Comparison of ENCODE assay signal across 27 mouse cellular contexts in genomic region chr13:56526871-56527270, GRCm38 (mm10). TPM values are rescaled to one million over a fixed set of nuclear protein-coding genes. Genes with fewer than 3 reads are reported as not detected.
DNase-seq lines count a peak whose midpoint lies in the region.
"Had no signal": no experiment of that assay in that cellular context is flagged by ENCODE, and none has a peak within 500 bp of the region (broad histone marks: within the 10 kb centered on the region; RNA-seq: fewer than 3 reads in every experiment).

No protein-coding gene starts in this region.

- 80% methylated on average over 12 of the region's 12 CpGs for WGBS in heart, embryonic 10.5 days

- H3K4me1 ChIP-seq in heart, embryonic 10.5 days = peaks cover 10% of the 10 kb centered on the region

- H3K4me3 ChIP-seq in heart, embryonic 10.5 days = no peak overlapping the region

- H3K36me3 ChIP-seq in heart, embryonic 10.5 days = no peaks in the 10 kb centered on the region
- H3K36me3 ChIP-seq: G1E had no signal

- intact Hi-C loops in heart, postnatal 36 days (cut with DNase I) = no loop called here

- no peaks in the 10 kb centered on the region for H3K27me3 ChIP-seq in heart, embryonic 10.5 days (ENCODE audit: insufficient read depth, poor library complexity, severe bottlenecking)
- H3K27me3 ChIP-seq: Patski had no signal

- no peak overlapping the region for H3K27ac ChIP-seq in heart, embryonic 10.5 days

- no peaks in the 10 kb centered on the region for H3K9me3 ChIP-seq in heart, embryonic 10.5 days

- DNase-seq in heart, adult 11 months = peak; percentile 52
- no peak for DNase-seq in heart, adult 9 months (ENCODE audit: low spot score in 2 of 2)
- peak; percentile 66 for DNase-seq in heart, embryonic 10.5 days (ENCODE audit: low spot score)
- no peak for DNase-seq in heart, postnatal 36 days
- DNase-seq in testis, postnatal 10 days (ENCODE audit: low spot score) = peak; percentile 2
- no peak for DNase-seq in testis, postnatal 14 days (ENCODE audit: low spot score)
- DNase-seq: adrenal gland, adult 2 months; adrenal gland, adult 8-10 months; adrenal gland, postnatal 10 days; adrenal gland, postnatal 14 days; adrenal gland, postnatal 25 days; adrenal gland, postnatal 36 days; B cell, adult 2 months; cerebellum, adult 11 months; cerebellum, adult 11-12 months; cerebellum, adult 18-20 months had no signal

RNA-seq across cellular contexts. Expression of gene Fbxl21, which starts 4.6 kb away (rescaled TPM):
- 1.1 TPM in 2 replicates for polyA plus RNA-seq in heart, embryonic 10.5 days (2016; fragmentation: Nextera tagmentation; extraction: Ambion mirVana)
- total RNA-seq in heart, postnatal 36 days (2021) = under 1 TPM; 0.58 to 0.60 TPM
- total RNA-seq: CH12.LX, MEL had no signal
- polyA plus RNA-seq: G1E had no signal

RNA-seq across cellular contexts. Expression of gene Lect2, which starts 21.4 kb away (rescaled TPM):
- 0.41 and 8.8 TPM in 2 replicates for polyA plus RNA-seq in heart, embryonic 10.5 days (2016; fragmentation: Nextera tagmentation; extraction: Ambion mirVana)
- total RNA-seq in heart, postnatal 36 days (2021) = not detected
- total RNA-seq: adrenal gland, adult 18-20 months; adrenal gland, adult 8-10 months; adrenal gland, postnatal 36 days; CH12.LX; ES-E14; MEL had no signal
- polyA plus RNA-seq: activated CD4-positive, CD25-positive, alpha-beta regulatory T cell, adult 4 months; adrenal gland, adult 2 months; C2C12; CD4-positive, CD25-positive, alpha-beta regulatory T cell, adult 4 months; G1E; Patski had no signal

RNA-seq across cellular contexts. Expression of gene Il9, which starts 44.8 kb away (rescaled TPM):
- not detected in 2 replicates for polyA plus RNA-seq in heart, embryonic 10.5 days (2016; fragmentation: Nextera tagmentation; extraction: Ambion mirVana)
- total RNA-seq in heart, postnatal 36 days (2021) = not detected
- total RNA-seq: adrenal gland, adult 18-20 months; adrenal gland, adult 2 months; adrenal gland, adult 8-10 months; adrenal gland, postnatal 10 days; adrenal gland, postnatal 14 days; adrenal gland, postnatal 25 days; adrenal gland, postnatal 36 days; adrenal gland, postnatal 4 days; CH12.LX; ES-E14; G1E; MEL had no signal
- polyA plus RNA-seq: activated CD4-positive, CD25-positive, alpha-beta regulatory T cell, adult 4 months; adrenal gland, adult 2 months; brain, embryonic 14.5 days; C2C12; CD4-positive, CD25-positive, alpha-beta regulatory T cell, adult 4 months; G1E; Patski had no signal

Comparison
In these comparisons a context has a peak if more than half of its experiments do, and no peak if none do; other contexts are left out.
1. DNase-seq: peak in heart, adult 11 months (single experiment), heart, embryonic 10.5 days (single experiment) and testis, postnatal 10 days (single experiment); none in heart, adult 9 months (0 of 2), heart, postnatal 36 days (0 of 2) and testis, postnatal 14 days (single experiment).